Mouse (Mus musculus) embryonic fibroblast, embryonic 13.5 days (primary cell): ENCODE measurements around the gene Rnf141.

Source experiments
- CTCF ChIP-seq: IDR thresholded peaks from 2 replicates; pipeline ENCODE4 v1.5.1; 2011; ENCODE audit warnings: mild to moderate bottlenecking, control low read depth, low read length, moderate library complexity, borderline replicate concordance; ENCODE audit not compliant: insufficient read depth
- POLR2A ChIP-seq: IDR thresholded peaks from 2 replicates; pipeline ENCODE4 v1.6.1; 2011; ENCODE audit warnings: low read depth, mild to moderate bottlenecking, control low read depth, low read length, moderate library complexity

DNA sequence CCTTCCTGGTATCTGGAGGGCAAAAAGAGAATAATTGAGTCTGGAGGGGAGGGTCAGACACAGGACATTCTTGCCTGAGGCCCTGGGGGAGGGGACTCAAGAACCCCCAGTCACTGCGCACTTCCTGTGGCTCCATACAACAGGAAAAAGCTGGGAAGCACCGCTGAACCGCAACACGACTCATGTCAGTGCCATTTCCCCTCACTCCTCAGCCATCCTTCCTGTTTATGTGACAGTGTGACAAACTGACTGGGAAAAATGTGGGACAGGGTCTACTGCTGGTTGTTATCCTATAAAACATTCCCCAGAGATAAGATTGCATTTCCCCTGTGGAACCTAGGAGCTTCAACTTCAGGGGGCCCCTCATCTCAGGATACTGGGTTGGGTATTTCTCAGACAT is 32.7 kb upstream of the Rnf141 start:
- no peak for TF ChIP-seq CTCF
- no peak for TF ChIP-seq POLR2A
